Mouse (Mus musculus): ENCODE data around the gene Btbd11.
A peak's percentile ranks its signal among the peaks of the same experiment; 100 is the strongest.

Btbd11 gene

GRCm38 (mm10) chr10:85475642-85476345, 89.2 kb downstream of the Btbd11 start:
- DNase-seq (ENCODE audit: low spot score in 2 of 2) = no peak

- no peak for DNase-seq (ENCODE audit: low spot score in 2 of 2)
Observed at GRCm38 (mm10) chr10:85479959-85480625, 93.5 kb downstream of the Btbd11 start.

- DNase-seq (ENCODE audit: low spot score in 2 of 2) = no peak
Observed at GRCm38 (mm10) chr10:85481106-85481505, 94.5 kb downstream of the Btbd11 start.

GRCm38 (mm10) chr10:85482064-85482473, 95.5 kb downstream of the Btbd11 start:
- peak; percentile 10 to 12 for DNase-seq (ENCODE audit: low spot score in 2 of 2)

GRCm38 (mm10) chr10:85482480-85482879, 95.9 kb downstream of the Btbd11 start:
- no peak for DNase-seq (ENCODE audit: low spot score in 2 of 2)

- no peak for DNase-seq (ENCODE audit: low spot score in 2 of 2)
Observed at GRCm38 (mm10) chr10:85486456-85486855, 99.8 kb downstream of the Btbd11 start.

GRCm38 (mm10) chr10:85492583-85492982, 106.0 kb downstream of the Btbd11 start:
- DNase-seq (ENCODE audit: low spot score in 2 of 2) = no peak

- no peak for DNase-seq (ENCODE audit: low spot score in 2 of 2)
Observed at GRCm38 (mm10) chr10:85496358-85496757, 109.7 kb downstream of the Btbd11 start.

- DNase-seq (ENCODE audit: low spot score in 2 of 2) = no peak
Observed at GRCm38 (mm10) chr10:85496981-85497380, 110.4 kb downstream of the Btbd11 start.

GRCm38 (mm10) chr10:85497931-85498330, 111.3 kb downstream of the Btbd11 start:
- DNase-seq (ENCODE audit: low spot score in 2 of 2) = no peak

- no peak for DNase-seq (ENCODE audit: low spot score in 2 of 2)
Observed at GRCm38 (mm10) chr10:85500573-85501155, 114.0 kb downstream of the Btbd11 start.

GRCm38 (mm10) chr10:85501966-85502566, 115.5 kb downstream of the Btbd11 start:
- DNase-seq (ENCODE audit: low spot score in 2 of 2) = no peak

GRCm38 (mm10) chr10:85502656-85503055, 116.0 kb downstream of the Btbd11 start:
- no peak for DNase-seq (ENCODE audit: low spot score in 2 of 2)

GRCm38 (mm10) chr10:85503453-85503852, 116.8 kb downstream of the Btbd11 start:
- no peak for DNase-seq (ENCODE audit: low spot score in 2 of 2)

GRCm38 (mm10) chr10:85507270-85508050, 120.8 kb downstream of the Btbd11 start:
- DNase-seq (ENCODE audit: low spot score in 2 of 2) = no peak

- DNase-seq (ENCODE audit: low spot score in 2 of 2) = no peak
Observed at GRCm38 (mm10) chr10:85508193-85508794, 121.7 kb downstream of the Btbd11 start.

GRCm38 (mm10) chr10:85509000-85509399, 122.4 kb downstream of the Btbd11 start:
- DNase-seq (ENCODE audit: low spot score in 2 of 2) = no peak

GRCm38 (mm10) chr10:85510329-85510728, 123.7 kb downstream of the Btbd11 start:
- no peak for DNase-seq (ENCODE audit: low spot score in 2 of 2)

- no peak for DNase-seq (ENCODE audit: low spot score in 2 of 2)
Observed at GRCm38 (mm10) chr10:85512808-85513207, 126.2 kb downstream of the Btbd11 start.

GRCm38 (mm10) chr10:85517223-85518110, 130.9 kb downstream of the Btbd11 start:
- peak in 1 of 2 experiments; percentile 7 for DNase-seq (ENCODE audit: low spot score in 2 of 2)

Measured in frontal cortex, postnatal 25 days (tissue).